Mouse (Mus musculus): ENCODE results near the gene Gm10486.
"Not testable (repeated sequence)": the region's sequence is repeated elsewhere in the genome, so short reads cannot be mapped to it uniquely, and the experiment has no call there.

Gene Gm10486

GRCm38 (mm10) chrX:35067084-35067483, at the start of gene Gm10486:
Gm10486 (plus strand) TSS chrX:35067384.
- in situ Hi-C loops (cut with MboI; ENCODE audit: low pct_unique_long_range_greater_than_20kb in 1 of 2, low sequenced_read_pairs in 2 of 2, unreplicated experiment in 1 of 2), result not testable (repeated sequence)

Data from mouse embryonic stem cell (cell line).